Mouse (Mus musculus): ENCODE data around the gene Napsa.

GRCm38 (mm10) chr7:44593775-44594174 is 21.6 kb downstream of the Napsa start:
- TF ChIP-seq ZNF384 (IDR thresholded peaks at IDR 0.05; ENCODE audit: low read depth, low read length): no peak
- TF ChIP-seq MAFK (IDR thresholded peaks at IDR 0.05; ENCODE audit: insufficient read depth, low read depth, low read length): no peak
- no peak for TF ChIP-seq HCFC1 (IDR thresholded peaks at IDR 0.05; ENCODE audit: borderline replicate concordance, insufficient read depth, low read length)
- no peak for TF ChIP-seq ZC3H11A (IDR thresholded peaks at IDR 0.05; ENCODE audit: borderline replicate concordance, low read depth, low read length)
- TF ChIP-seq CHD2 (IDR thresholded peaks at IDR 0.05; ENCODE audit: low read depth, low read length): peak; percentile 57; the same call in 1 of the 2 replicates
